Mouse (Mus musculus): ENCODE data around the gene Otulin.

- TF ChIP-seq CTCF (IDR thresholded peaks at IDR 0.05; ENCODE audit: low read depth, low read length): no peak
- no peak for TF ChIP-seq TAL1 (conservative IDR thresholded peaks at IDR 0.05; ENCODE audit: low read depth, low read length)
These were observed 25.9 kb downstream of the Otulin start for GRCm38 (mm10) chr15:27604558-27604957.

Measured in G1E (cell line).